Mouse (Mus musculus) megakaryocyte progenitor cell, adult 5-6 weeks (primary cell): ENCODE measurements around the gene Gm20538. TPM values are rescaled to one million over a fixed set of nuclear protein-coding genes. Genes with fewer than 3 reads are reported as not detected.

Source experiments
- ATAC-seq: replicated peaks from 2 replicates; pipeline ENCODE4 v1.8.0; 2016; ENCODE audit warnings: mild to moderate bottlenecking, moderate TSS enrichment, inconsistent platforms; ENCODE audit not compliant: poor library complexity
- total RNA-seq, 2 experiments: library from RNA; stranded (forward) in 1 of 2; stranded (reverse) in 1 of 2; fragments of 157-497, 149-512 nt in 1 of 2; fragments of 200-1000 nt in 1 of 2; gene quantifications; 2 replicates each; pipeline versions ENCODE4 v1.2.3 to v1.2.4; 2015 to 2017

The Gm20538 gene
- total RNA-seq (2015) (2.2 TPM in 1 of 2 replicates, not detected in the other), total RNA-seq (2017) (not detected in 2 replicates)

DNA sequence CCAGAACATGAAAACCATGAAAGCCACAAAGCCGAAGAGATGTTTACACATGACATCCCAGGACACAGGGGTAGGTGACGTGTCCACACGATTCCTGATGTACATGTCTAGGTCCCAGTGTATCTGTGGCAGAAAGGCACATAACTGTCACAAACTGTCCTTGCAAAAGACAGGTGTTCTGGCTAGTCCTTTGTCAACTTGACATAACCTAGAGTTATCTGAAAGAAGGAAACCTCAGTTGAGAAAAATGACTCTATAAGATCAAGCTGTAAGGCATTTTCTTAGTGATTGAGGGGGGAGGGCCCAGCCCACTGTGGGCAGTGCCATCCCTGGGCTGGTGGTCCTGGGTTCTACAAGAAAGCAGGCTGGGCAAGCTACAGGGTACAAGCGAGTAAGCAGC lies at the start of gene Gm20538:
TSS of gene Gm20538 (minus strand) at position 101 of the 400 bp plus-strand sequence.
- ATAC-seq: no peak

DNA sequence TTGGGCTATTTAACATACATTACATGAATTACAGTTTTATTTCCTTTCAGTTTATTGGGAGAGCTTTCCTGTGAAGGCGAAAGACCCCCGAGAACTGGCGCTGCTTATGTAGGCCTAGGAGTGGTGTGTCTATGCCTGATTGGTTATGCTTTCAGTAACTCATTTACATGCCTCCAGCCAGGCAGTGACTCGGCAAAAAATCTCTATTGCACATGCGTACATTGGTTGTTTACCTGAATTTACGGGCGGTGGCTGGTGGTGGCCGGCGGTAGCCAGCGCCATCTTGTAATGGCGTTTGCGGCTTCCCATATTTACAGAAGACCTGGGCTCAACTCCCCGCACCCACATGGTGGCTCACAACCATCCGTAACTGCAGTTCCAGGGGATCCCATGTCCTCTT lies 41.5 kb upstream of the Gm20538 start:
- ATAC-seq: no peak

DNA sequence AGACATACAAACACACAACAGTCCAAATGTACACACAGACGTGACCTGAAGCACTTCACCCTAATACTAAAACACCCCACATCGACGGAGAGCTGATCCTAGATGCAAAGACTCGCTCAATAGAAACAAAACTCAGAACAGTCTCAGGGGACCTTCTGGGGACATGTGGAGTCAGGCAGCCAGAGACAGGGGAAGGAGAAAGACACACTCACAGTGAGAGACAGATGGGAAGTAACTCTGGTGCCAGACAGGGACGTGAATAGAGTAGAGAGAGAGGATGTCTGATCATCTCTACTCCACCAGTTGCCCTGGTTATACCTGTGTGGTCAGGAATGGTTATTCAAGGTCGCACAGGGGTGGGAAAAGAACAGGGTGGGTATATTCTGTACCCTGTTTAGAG lies 39.0 kb upstream of the Gm20538 start:
- ATAC-seq: no peak

DNA sequence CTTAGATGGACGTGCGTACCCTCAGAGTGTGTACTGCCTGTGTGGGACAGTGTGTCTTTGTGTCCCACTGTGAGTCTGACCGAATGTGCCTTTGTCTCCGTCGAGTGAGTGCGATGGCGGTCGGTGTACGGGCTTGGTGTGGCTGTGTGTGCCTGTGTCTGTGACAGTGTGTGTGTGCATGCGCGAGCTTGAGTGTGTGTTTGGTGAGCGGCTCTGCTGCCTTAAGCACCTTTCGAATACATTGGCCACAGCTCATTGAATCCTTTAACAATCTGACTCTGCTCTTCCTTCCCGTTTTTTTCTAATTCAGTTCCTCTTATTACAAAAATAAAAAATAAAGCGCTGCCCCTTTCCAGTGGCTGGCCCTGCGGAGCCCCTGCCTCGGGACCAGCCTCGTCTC lies 38.4 kb upstream of the Gm20538 start:
- ATAC-seq: peak; percentile 23; the same call in 1 of the 2 replicates

DNA sequence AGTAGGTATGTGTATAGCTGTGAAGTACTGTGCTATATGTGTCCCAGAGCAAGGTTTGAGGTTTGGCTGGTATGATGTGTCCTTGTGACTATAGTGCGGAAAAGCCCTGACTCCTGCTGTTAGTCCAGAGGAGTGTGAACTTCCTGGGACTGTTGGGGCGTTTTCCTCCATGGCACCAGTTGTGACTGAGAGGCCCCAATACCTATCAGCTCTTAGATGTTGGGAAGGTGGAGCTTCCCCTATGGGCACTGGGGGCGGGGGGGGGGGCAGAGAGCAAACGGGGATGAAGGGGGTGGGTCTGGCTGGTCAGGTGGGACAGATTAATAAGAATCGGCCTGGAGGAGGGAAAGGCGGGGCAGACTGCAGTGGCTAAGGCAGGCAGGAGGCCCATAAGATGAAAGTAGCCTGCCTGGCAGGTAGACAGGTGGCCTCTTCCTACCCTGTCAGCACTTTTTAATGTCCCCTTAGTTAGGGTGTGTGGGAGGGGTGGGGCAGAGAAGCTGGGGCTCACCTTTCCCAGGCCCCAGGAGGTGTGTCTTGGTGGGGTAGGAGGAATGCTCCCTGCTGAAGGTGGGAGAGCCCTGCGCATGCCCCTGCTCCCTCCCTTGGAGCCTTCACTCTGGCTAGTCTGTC lies 37.1 kb upstream of the Gm20538 start:
- ATAC-seq: no peak

DNA sequence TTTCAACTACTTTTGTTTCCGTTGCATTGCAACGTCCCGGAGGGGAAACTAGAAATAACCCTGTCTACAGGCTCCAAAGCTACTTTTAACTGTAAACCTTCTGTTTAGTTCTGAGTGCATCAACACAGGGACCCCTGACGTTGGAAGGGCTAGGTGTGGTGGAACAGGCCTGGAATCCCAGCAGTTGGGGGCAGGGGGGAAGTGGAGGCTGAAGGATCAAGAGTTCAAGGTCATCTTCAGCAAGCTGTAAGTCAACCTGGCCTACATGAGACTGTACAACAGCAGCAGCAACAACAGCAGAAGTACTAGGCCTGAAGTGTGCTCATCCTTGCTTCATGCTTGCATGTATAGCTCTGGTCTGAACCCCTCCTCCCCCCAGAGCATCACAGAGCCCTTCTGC lies 35.4 kb upstream of the Gm20538 start:
- ATAC-seq: no peak

DNA sequence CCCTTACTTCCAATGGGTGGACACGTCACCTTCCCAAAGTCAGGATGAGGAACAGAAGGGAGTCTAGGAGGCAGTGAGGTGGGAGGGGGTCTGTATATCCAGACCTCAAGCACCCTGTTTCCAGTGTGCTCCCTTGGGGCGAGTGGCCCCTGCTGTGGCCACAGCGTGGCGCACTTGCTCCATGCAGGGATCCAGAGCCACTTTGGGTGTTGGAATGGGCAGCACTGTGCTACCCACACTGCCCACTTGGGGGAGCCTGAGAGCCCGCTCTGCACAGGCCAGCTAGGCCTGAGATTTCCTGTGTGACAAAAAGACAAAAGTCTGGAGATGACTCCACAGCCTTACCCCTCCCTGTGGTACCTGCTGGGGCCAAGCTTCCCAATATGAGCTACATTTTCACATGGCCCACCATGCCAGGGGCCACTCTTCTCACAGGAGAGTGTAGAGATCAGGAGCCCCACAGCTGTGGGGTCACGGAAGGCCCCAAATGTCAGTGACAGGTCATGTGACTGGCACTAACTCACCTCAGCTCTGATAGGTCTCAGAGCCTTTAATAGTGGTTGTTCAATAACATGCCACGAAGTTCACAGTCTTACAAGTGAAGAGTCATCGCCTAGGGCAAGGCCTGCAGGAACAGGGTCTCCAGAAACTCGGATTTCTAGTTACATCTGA lies 30.1 kb upstream of the Gm20538 start:
- ATAC-seq: peak; percentile 98

DNA sequence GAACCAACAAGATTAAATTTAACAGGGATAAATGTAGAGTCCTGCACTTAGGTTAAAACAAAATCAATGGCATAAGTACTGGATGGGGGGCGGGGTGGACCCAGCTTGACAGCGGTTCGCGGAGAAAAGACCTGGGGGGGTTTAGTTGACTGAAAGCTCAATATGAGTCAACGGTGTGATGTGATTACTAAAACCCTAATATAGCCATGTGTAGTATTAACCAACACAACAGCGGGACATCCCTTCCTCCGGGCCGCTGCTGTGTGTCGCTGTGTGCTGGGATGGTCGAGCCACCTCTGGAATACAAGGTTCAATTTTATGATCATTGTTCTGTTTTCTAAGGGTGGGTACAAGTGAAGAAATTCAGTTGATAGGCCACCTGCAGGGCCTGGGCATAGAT lies 29.5 kb upstream of the Gm20538 start:
- no peak for ATAC-seq

DNA sequence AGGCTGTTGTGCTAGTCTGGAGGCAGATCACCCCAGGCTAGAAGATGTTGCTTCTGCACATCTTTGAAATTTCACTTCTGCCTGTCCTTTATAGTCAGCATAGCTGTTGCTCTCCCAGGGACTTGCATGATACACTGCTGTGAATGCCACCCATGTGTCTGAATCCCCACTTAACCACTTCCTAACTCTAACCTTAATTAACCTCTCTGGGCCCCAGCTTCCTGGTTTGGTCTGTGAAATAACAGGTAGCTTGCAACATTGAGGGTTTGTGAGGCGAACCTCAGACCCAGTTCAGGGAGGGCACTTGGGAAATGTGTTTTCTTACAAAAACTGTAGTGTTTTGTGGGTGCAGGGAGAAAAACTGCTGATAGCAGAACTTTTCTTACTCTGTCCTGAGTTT lies 25.4 kb upstream of the Gm20538 start:
- peak; percentile 62 for ATAC-seq

DNA sequence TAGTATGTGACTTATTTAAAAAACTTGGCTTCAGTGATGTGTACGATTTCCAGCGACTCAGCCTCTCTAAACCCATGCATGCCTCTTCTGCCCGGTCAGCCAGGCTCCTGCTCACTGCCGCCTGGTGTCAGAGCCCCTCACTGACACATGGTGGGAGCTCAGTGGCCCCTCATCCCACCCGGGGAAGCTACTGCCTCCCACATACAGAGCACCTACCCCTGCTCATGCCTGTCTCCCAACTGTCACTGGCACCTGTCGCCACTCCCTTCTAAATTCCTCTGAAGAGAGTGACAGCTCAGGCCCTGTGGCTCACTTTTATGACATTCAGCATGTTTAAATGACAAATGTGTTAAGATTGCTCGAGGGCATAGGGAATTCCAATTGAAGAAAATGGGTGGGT lies 23.6 kb upstream of the Gm20538 start:
- no peak for ATAC-seq

DNA sequence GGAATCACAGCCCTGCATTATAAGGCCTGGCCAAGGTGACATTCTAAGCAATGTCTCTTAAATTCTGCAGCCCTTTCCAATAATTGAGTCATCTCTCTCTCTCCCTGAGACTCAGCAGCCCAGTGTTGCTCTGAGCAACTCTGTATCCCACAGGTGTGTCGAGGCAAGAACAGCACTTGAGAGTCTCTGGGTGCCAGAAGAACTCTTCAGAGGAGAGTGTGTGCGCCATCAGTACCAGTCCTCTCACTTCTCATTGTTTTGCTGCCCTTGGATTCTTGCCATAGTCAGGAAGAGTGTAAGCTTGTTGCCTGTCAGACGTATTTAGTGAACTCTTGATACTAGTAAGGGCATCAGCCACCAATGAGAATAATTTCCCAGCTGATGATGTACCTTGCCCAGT lies 15.1 kb upstream of the Gm20538 start:
- ATAC-seq: no peak

DNA sequence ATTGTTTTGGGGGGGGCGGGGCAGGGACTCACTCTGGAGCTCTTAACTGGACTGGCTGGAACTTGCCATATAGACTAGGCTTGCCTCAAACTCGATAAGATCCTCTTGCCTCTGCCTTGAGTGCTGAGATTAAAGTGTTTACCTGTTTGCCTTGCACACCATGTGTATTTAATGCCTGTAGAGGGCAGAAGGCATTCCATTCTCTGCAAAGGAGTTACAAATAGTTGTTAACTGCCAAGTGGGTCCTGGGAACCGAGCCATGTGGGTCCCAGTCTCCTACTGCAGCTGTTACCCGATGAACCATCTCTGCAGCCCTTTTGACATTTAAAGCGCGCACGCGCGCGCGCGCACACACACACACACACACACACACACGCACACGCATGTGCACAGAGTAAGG lies 11.4 kb upstream of the Gm20538 start:
- no peak for ATAC-seq

DNA sequence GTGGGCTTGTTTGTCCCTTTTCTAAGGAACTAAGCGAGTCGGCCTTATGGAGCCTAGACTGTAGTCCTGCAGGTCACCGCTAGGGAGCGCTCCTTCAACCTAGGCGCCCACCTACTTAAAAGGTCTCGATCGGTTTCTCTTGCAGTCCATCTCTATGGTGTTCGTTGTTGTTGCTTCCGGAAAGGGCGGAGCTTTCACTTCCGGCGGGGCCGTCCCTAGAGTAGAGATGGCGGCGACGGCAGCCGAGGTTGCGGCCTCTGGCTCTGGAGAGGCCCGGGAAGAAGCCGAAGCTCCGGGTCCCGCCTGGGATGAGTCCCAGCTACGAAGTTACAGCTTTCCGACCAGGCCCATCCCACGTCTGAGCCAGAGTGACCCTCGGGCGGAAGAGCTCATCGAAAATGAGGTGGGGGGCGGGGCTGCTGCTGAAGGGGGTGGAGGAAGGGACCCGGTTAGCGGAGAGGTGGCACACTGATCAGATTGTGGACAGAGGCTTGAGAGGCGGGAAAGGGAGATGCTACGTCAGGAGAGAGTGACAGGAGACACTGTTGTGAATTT lies 10.1 kb upstream of the Gm20538 start, which contains the start of gene Hif1an:
TSS of gene Hif1an (plus strand) at position 199 of the 555 bp plus-strand sequence.
- peak; percentile 98 for ATAC-seq

DNA sequence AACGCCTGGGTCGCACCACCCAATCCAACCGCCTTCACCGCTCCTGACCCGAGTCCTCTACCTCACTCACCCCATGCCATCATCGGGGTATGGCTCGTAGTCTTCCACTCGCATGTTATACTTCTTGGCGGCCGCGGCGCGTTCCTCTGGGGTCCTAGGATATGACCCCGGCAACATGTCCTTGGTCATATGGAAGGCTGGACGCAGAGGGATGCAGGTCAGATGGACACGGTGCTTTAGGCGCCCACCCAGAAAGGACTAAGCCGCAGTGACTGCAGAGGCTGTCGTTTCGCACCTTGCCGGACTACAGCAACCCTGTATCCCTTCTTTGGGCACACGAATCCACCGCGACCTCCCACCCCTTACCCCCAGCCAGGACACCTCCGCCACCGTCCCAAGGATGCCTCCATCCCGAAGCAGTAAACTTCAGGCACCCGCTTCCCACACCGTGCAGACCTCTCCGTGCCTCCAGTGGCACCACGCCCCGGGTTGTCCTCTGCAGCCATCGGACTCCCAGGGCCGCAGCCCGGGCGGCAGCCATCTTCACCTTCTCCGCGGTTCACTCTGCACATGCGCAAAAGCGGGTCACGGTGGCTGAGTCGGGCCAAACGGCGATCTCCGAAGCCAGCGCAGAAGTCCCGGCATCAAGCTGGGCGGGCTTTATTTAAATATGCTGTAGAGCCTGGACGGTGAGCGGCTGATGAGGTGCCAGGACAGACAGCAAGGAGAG lies 2.4 kb upstream of the Gm20538 start, which contains the start of gene Ndufb8:
TSS of gene Ndufb8 (minus strand) at position 580 of the 730 bp plus-strand sequence.
- ATAC-seq: peak; percentile 97

DNA sequence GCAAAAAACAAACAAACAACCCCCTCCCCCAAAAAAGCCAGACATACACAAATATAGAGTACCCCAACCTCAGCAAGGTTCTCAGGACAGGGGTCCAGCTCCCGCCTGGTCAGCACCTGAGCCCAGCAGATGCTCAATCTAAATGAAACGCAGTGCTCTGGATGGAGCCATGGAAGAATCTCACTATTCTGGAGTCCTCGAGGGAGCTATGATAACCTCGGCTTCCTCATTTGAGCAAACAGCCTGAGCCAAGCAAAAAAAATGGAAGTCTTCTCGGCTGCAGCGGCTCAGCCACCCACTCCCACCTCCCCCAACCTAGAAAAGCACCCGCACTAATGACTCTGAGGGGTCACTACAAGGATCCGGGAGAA lies 1.8 kb upstream of the Gm20538 start:
- peak; percentile 35 for ATAC-seq

DNA sequence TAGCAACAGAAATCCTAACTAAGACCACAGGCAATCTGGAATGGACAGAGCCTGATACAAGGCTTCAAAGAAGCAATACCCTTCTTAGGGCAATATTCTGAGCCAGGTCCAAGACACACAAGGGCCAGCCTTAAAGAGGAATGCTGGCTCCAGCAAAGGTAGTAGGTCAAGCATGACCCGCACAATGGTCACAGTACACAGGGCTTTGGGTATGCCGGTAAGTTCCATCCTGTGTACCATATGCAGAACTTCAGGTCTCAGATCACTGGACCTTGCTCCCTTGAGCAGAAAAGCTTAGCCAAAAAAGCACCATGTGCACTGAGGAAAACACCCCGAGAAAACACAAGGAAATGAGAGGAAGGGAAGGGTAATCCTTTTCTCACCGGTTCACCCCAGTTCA lies 655 bp upstream of the Gm20538 start:
- ATAC-seq: no peak

DNA sequence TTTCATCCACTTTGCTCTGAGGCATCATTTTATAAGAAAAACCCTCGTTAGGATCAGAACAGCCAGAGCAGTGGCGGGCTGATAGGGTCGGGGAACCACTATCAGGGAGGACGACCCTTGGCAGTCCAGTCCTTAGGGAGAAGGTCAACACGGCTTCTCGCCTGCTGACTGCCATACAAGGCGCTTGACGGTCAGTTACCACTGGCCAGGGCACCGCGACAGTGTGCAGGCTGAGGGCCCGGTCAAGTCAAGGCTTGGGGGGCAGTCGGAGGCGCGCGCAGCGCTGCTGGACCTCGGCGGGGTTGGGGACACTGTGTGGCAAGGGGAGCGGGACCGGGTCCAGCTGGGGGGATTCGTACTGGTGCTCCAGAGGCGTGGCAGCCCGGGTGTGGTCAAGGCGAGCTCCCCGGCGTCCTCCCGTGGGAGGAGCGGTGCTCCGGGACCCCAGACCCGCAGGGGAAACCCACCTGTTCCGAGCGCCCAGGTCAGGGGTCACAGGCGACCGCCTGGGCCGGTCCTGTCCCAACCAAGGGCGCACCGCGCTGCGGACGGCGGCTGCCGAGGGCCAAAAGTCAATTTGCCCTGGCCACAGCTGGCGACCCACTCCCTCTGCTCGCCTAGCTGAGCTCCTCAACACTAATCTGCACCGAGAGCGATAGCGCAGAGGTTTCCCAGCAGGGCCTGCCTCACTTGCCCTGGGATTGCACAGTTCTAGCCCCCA lies 7.2 kb downstream of the Gm20538 start, which contains the start of gene Sec31b:
TSS of gene Sec31b (minus strand) at position 544 of the 721 bp plus-strand sequence.
- ATAC-seq: peak; percentile 57

DNA sequence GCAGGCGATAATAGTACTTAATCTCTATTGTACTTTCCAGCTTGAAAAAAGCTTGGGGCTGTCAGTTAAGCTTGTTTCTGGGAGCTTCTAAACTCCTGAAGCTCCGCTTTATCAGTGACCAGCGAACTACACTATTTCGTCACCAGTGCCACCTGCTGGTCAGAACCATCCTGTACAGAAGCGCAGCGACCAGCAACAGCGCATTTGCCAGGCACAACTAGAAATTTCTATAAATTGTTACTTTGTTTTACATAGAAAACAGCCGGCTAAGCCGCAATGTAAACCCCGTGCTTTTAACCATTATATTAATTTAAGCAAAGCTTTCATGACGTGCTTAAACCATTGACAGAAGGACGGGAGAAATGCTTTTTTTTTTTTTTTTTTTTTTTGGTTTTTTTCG lies 7.9 kb downstream of the Gm20538 start:
- peak; percentile 89 for ATAC-seq

DNA sequence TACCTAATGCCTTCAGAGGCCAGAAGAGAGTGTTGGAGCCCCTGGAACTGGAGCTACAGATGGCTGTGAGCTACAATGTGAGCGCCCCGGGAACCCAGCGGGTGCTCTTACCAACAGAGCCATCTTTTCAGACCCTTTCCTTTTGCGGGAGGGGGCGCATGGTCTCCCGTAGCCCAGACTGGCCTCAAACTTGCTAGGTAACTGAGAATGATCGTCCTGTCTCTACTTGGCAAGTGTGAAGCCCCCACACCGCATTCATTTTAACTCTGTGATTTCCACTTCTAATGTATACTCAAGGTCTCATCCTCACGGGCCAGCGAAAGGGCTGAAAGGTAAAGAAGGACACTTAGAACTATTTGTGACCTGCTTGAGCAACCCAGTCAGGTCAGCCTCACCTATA lies 8.3 kb downstream of the Gm20538 start:
- ATAC-seq: no peak

DNA sequence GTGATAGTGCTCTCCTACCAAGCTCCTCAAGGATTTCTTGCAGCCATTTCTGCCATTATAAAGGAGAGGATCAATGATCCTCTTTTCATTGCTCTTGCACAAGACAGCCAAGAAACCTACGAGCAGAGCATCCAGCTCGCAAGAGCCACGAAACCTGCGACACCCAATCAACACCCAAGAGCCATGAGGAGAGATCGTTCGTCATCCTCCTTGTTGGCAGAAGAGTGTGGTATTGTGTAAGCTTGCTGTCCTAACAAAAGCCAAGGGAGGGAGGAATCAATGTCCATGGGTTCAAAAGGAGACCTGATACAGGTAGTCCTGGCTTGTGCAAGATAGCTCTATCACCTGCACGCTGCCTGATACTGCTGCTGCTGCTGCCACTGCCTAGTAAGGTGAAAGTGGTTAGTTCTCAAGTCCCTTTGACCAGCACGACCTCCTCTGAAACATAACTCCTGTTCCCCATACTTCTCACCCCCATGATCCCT lies 9.9 kb downstream of the Gm20538 start:
- no peak for ATAC-seq

DNA sequence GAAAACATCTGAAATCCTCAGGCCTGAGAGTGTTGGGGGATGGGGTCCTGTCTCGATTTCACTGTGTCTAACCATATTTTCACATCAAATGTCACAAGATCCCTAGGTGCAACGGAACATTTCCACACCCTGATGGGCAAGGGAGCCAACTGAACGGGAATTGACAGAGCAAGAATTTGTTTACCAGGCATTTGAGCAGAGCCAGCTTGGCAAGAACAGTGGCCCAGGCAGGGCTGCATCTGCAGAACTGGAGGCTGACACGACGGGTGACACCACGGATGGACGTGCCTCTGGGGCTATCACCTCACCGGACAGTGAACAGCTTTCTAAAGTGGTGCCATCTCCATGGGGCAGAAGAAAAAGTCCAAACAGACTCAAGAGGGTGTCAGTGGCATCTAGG lies 15.2 kb downstream of the Gm20538 start:
- ATAC-seq: no peak
